Mouse (Mus musculus): ENCODE measurements around the gene Ubqln2. TPM values are rescaled to one million over a fixed set of nuclear protein-coding genes. Genes with fewer than 3 reads are reported as not detected.

Gene Ubqln2
- polyA plus RNA-seq, 1 experiment, result 40.9 TPM

GRCm38 (mm10) chrX:153500047-153500345, 2.0 kb downstream of the Ubqln2 start:
- Histone ChIP-seq H3K36me3 (ENCODE audit: control insufficient read depth, insufficient read depth, low read length) (no peaks in the 10 kb centered on the region), H3K4me1 (replicated peaks; ENCODE audit: control insufficient read depth, insufficient read depth, low read length) (peaks cover 14% of the 10 kb centered on the region), H3K4me3 (ENCODE audit: control insufficient read depth, insufficient read depth, low read length) (no peak overlapping the region), H3K27ac (ENCODE audit: control insufficient read depth, insufficient read depth, low read length) (no peak overlapping the region), H3K27me3 (ENCODE audit: control insufficient read depth, insufficient read depth, low read length) (no peaks in the 10 kb centered on the region)
- DNase-seq, result no peak
- 89% methylated on average over 12 of the region's 12 CpGs for WGBS
- TF ChIP-seq CTCF (IDR thresholded peaks at IDR 0.05; ENCODE audit: borderline replicate concordance, control insufficient read depth, extremely low read depth, insufficient read depth, low read length, poor library complexity) (no peak), POLR2A (IDR thresholded peaks at IDR 0.05; ENCODE audit: control insufficient read depth, extremely low read depth, insufficient read depth, low read length, poor library complexity) (no peak)

GRCm38 (mm10) chrX:153505954-153506353, 7.9 kb downstream of the Ubqln2 start:
- no peaks in the 10 kb centered on the region for H3K27me3 ChIP-seq (ENCODE audit: control insufficient read depth, insufficient read depth, low read length)
- TF ChIP-seq POLR2A (IDR thresholded peaks at IDR 0.05; ENCODE audit: control insufficient read depth, extremely low read depth, insufficient read depth, low read length, poor library complexity) (no peak), CTCF (IDR thresholded peaks at IDR 0.05; ENCODE audit: borderline replicate concordance, control insufficient read depth, extremely low read depth, insufficient read depth, low read length, poor library complexity) (peak; percentile 27; the same call in 1 of the 2 replicates)
- no peak overlapping the region for H3K27ac ChIP-seq (ENCODE audit: control insufficient read depth, insufficient read depth, low read length)
- DNase-seq, result peak; percentile 57
- no peak overlapping the region for H3K4me3 ChIP-seq (ENCODE audit: control insufficient read depth, insufficient read depth, low read length)
- no peaks in the 10 kb centered on the region for H3K4me1 ChIP-seq (replicated peaks; ENCODE audit: control insufficient read depth, insufficient read depth, low read length)
- no peaks in the 10 kb centered on the region for H3K36me3 ChIP-seq (ENCODE audit: control insufficient read depth, insufficient read depth, low read length)
- WGBS, result 53% methylated on average over 9 of the region's 9 CpGs

- H3K27me3 ChIP-seq (ENCODE audit: control insufficient read depth, insufficient read depth, low read length), result no peaks in the 10 kb centered on the region
- no peak for DNase-seq
- no peaks in the 10 kb centered on the region for H3K4me1 ChIP-seq (replicated peaks; ENCODE audit: control insufficient read depth, insufficient read depth, low read length)
- no peak overlapping the region for H3K27ac ChIP-seq (ENCODE audit: control insufficient read depth, insufficient read depth, low read length)
- H3K4me3 ChIP-seq (ENCODE audit: control insufficient read depth, insufficient read depth, low read length), result no peak overlapping the region
- TF ChIP-seq POLR2A (IDR thresholded peaks at IDR 0.05; ENCODE audit: control insufficient read depth, extremely low read depth, insufficient read depth, low read length, poor library complexity) (no peak), CTCF (IDR thresholded peaks at IDR 0.05; ENCODE audit: borderline replicate concordance, control insufficient read depth, extremely low read depth, insufficient read depth, low read length, poor library complexity) (no peak)
- H3K36me3 ChIP-seq (ENCODE audit: control insufficient read depth, insufficient read depth, low read length), result no peaks in the 10 kb centered on the region
- 96% methylated on average over 5 of the region's 5 CpGs for WGBS
Observed at GRCm38 (mm10) chrX:153515491-153515890, 17.5 kb downstream of the Ubqln2 start.

- 2% methylated on average over 2 of the region's 2 CpGs for WGBS
- Histone ChIP-seq H3K27ac (ENCODE audit: control insufficient read depth, insufficient read depth, low read length) (no peak overlapping the region), H3K4me3 (ENCODE audit: control insufficient read depth, insufficient read depth, low read length) (no peak overlapping the region), H3K36me3 (ENCODE audit: control insufficient read depth, insufficient read depth, low read length) (no peaks in the 10 kb centered on the region), H3K27me3 (ENCODE audit: control insufficient read depth, insufficient read depth, low read length) (no peaks in the 10 kb centered on the region), H3K4me1 (replicated peaks; ENCODE audit: control insufficient read depth, insufficient read depth, low read length) (no peaks in the 10 kb centered on the region)
- TF ChIP-seq CTCF (IDR thresholded peaks at IDR 0.05; ENCODE audit: borderline replicate concordance, control insufficient read depth, extremely low read depth, insufficient read depth, low read length, poor library complexity) (no peak), POLR2A (IDR thresholded peaks at IDR 0.05; ENCODE audit: control insufficient read depth, extremely low read depth, insufficient read depth, low read length, poor library complexity) (no peak)
- no peak for DNase-seq
Observed at GRCm38 (mm10) chrX:153528399-153528798, 30.4 kb downstream of the Ubqln2 start.

Other genes starting within 250 kb of the Ubqln2 start
- not detected in 2 replicates for gene Cypt3, start 60.4 kb downstream of the Ubqln2 start, polyA plus RNA-seq (2012; rRNA removed)
- gene Kctd12b, start 198.2 kb downstream of the Ubqln2 start, polyA plus RNA-seq (2012; rRNA removed), result 1.0 and 1.4 TPM in 2 replicates
- 45.9 and 47.9 TPM in 2 replicates for gene Nbdy, start 225.4 kb downstream of the Ubqln2 start, polyA plus RNA-seq (2012; rRNA removed)